Mouse (Mus musculus) gastrocnemius, postnatal 4 days (tissue): ENCODE data around the gene Nap1l4. TPM values are rescaled to one million over a fixed set of nuclear protein-coding genes. Genes with fewer than 3 reads are reported as not detected.

Source experiments
- DNase-seq, 2 experiments: peaks; one replicate each; pipeline ENCODE4 v3.0.0; 2021 to 2022; ENCODE audit warnings: low spot score in 2 of 2, mixed read lengths in 2 of 2
- microRNA-seq: library from miRNA; unstranded; fragments of <30 nt; microRNA quantifications from one replicate; pipeline ENCODE4 v1.2.0, GENCODE M21; 2021
- total RNA-seq, 2 experiments: library from RNA; stranded (reverse); gene quantifications; 2 replicates each; pipeline ENCODE4 v1.2.3; 2021

Gene Nap1l4
- total RNA-seq, 2 experiments from 2014 or later = 160 to 164 TPM

- no peak for DNase-seq
These were observed 67.0 kb downstream of the Nap1l4 start for GRCm38 (mm10) chr7:143481806-143482387.

DNA sequence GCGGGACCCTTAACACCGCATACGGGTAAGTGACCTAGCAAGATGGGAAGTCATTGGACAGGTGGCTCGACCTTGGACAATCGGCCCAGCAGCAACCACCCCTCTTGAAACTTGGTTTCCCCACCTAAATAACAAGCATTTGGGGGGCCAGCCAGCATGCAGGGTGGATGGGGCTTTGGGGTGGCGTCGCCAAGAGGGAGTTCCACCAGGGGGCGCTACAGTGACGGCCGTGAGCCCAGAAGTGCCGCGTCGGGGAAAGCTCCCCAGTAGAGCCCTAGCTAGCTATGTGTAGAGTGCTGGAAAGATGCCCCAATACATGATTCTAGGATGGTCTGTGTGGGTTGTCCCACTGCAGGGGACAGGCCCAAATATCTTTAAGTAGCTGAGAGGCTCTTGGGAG, 68.4 kb downstream of the Nap1l4 start:
- DNase-seq = peak; percentile 60 to 70

DNA sequence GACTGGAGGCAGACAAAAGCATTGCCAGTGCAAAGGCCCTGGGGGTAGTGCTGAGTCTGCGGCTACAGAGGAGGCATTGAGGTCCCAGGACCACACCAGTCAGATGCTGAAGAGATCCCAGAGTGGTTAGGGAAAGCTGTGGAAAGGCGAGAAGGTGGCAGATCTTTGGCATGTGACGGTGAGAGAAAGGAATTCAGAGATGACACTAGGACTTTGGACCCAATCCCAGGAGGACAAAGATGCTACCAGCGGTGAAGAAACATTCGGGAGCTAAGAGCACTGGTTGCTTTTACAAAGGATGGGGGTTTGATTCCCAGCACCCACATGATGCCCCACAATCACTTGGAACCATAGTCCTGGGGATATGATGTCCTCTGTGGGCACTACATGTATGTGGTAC, 71.1 kb downstream of the Nap1l4 start:
- DNase-seq = no peak

DNA sequence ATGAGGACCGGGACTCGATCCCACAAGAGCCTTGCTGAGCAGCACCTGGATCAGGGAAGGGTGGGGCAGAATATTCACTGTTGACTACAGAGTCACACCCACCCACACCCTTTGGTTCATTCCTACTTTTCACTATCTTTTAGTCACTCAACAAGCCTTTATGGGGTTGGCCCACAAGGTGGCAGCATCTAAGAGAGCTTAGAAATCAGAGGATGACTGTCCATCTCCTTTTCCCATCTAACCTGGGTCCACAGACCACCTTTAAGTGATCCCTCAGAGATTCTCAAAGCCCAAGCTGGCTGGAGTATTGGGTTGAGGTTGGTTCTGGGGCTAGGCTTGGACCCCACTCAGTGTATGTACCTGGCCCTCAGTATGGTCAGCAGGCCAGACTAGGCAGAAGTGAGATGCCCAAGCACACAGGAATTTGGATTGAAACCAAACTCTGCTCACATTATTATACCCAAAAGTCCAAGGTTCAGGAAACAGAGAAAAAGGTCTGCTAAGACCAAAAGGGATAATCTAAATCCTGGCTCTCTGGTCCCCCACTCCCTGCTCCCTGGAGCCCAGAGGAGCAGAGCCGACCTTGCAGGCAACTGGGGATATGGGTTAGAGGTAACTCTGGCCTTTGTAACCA, 72.1 kb downstream of the Nap1l4 start:
- DNase-seq = no peak

DNA sequence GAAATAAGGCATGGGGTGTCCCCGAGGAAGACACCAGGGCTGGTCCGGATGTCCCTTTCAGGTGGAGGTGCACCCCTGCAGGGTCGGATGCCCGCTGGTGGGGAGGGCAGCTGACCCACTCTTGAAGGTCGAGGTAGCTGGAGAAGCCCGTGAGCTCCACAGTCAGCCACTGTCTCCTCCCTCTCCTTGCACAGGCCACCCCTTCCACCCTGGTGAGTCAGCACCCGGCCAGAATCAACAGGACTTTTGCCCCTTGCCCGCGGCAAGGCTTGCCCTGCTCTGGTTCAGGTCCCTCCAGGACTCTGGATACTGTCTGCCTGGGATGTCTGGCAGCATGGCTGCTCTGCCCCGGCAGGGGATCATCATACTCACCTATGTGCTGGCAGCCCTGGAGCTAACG, 73.0 kb downstream of the Nap1l4 start:
- no peak for DNase-seq

DNA sequence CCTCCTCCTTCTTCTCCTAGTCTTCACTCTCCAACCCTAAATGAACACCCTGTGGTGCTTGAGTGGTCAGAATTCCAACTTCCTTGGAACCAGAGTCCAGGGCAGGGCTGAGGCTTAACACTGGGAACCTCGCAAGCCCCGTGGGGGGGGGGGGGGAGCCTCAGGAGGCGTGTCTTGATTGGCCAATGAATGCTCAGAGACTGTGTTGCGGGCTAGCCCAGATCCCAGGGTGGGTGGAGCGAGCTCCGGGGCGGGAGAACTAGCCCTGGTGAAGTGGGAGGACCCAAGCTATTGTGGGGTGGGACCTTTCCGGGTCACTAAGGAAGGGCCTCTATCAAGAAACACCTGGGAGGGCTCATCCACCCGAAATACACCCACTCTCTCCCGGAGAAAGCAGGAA, 74.1 kb downstream of the Nap1l4 start:
- no peak for DNase-seq

DNA sequence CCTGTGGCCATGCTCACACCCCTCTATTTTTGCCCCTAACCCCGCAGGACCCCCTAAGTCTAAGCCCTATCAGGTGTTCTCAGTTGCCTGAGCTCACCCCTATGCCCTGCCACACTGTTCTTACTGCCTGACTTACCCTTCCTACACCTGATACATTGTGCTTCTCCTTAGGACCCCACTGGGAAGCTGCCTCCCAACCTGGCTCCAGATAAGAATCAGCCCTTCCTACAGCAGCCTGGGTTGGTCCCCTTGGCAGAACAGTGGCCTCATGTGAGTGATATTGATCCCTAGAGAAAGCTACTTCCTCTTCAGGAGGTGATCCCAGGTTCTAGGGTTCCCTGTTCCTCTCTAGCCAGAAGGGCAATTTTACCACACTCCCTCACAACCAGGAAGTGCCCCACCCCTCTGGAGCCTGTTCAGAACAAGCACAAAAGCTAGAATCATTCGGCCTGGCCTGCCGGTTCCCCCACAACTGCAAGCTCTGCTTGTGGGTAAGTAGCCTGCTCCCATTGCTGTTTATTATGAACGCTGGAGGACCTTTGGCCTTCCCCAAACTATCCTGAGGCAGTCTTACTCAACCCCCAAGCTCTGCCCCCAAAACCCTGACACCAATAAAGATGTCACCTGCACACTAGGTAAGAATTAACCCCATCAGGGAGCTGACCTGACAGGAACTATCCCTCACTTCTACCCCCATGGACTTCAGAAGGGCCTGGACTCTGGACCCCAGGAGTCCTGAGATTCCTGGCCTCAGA, 75.4 kb downstream of the Nap1l4 start, which contains the start of gene Slc22a18:
Slc22a18 (plus strand) TSS at position 390 of the 755 bp plus-strand sequence.
- no peak for DNase-seq

GRCm38 (mm10) chr7:143469946-143470345, 79.0 kb downstream of the Nap1l4 start:
- peak; percentile 63 to 85 for DNase-seq

GRCm38 (mm10) chr7:143467714-143468113, 81.2 kb downstream of the Nap1l4 start:
- DNase-seq = no peak

DNA sequence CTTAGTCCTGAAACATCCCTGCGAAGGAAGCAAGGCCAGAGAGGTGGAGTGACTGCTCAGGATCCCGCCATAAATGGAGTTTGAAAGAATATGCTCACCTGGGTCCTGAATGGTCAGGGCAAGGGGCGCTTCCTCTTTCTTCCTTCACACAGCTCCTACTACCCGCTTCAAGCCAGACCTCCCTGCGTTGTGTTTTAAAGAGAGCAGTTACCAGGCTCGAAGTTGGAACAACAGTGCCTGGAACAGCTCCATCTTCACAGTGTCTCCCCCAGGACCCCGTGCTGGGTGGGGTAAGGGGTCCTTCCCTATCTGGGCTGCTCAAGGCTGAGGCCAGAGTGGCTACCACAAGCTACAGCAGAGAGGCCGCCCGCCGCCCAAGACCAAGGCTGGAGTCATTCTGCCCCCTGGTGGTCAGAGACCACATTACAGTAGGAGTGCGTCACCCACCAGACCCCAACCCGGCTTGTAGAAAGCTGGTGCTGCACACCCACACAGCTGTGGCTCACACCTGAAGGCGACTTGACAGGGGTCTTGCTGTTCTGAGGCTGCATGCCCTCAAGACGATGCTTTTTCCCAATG, 82.7 kb downstream of the Nap1l4 start:
- peak; percentile 84 to 87 for DNase-seq

DNA sequence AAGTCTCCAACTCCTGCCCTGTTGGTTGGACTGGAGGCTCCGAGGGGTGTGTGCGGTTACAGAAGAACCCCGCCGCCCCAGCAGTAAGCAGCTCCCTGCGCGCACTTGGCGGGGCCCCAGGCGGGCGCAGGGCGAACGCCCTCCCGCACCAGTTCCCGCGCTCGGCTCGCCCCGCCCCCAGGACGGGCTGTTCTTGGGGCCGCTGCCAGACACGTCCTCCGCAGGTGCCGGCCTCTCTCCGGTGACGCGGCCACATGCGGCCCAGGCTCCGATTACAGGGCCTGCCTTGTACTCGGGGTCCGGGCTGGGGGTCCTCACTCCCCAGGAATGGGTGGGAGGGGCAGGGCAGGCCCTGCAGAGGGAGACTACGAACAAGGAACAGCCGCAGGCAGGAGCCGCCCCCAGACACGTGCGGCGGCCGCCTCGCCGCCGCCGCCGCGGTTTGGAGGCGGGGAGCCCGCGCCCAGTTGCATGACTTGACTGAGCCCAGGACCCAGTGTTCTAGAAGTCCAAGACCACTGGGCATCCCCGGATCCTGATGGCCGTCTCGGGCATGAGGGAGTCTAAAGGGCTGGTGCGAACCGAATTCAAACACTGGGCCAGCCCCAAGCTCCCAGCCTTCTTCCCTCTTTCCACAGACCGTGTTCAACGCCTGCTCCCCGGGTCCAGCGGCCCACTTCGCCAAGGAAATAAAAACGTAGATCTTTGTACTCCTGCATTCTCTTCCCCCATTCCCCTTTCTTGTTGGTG, 83.9 kb downstream of the Nap1l4 start:
- peak; percentile 49 to 71 for DNase-seq

DNA sequence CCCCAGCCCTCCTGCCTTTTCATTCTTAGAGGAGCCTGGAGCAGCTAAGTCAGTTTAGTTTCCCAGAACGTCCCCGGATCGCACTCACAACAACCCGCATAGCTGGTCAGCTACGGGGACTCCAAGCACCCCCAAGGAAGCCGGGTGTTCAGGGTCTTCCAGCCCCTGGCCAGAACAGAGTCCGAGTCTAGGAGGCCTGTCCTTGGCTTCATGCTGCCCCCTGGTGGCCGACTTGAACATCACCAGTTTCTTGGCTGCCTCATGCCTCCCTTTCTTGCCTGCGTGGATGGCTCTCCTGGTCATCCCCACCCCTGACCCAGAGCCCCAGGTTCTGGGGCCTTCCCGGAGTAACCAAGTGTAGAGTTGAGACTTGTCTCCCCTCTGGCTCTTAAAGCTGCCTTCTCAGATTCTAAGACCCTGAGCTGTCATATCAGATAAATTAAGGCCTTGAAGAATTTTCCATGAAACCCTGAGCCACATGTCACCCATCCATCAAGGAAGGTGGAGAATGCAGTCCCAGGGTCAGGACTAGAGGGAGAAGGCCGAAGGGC, 85.0 kb downstream of the Nap1l4 start:
- DNase-seq = peak; percentile 71 to 84

Small RNA genes within 50 kb of the gene (microRNA-seq; reads per million reads assigned to microRNA genes)
- not detected for gene Mir7064

Other genes starting within 250 kb of the Nap1l4 start
- 1,000 to 10,000 TPM; 1,832 to 1,854 TPM for gene Cdkn1c, start 88.1 kb downstream of the Nap1l4 start, total RNA-seq
- gene Slc22a18, start 75.4 kb downstream of the Nap1l4 start, total RNA-seq = under 1 TPM; 0.44 to 0.86 TPM
- gene Phlda2, start 46.0 kb downstream of the Nap1l4 start, total RNA-seq = not detected
- 10 to 100 TPM; 45.7 to 48.3 TPM for gene Cars, start 51.0 kb upstream of the Nap1l4 start, total RNA-seq
- gene Tnfrsf26, start 79.6 kb upstream of the Nap1l4 start, total RNA-seq = under 1 TPM; 0.49 to 0.75 TPM
- 1 to 10 TPM; 4.7 to 4.8 TPM for gene Tnfrsf22, start 100.6 kb upstream of the Nap1l4 start, total RNA-seq
- 1 to 10 TPM; 5.2 to 6.0 TPM for gene Tnfrsf23, start 136.8 kb upstream of the Nap1l4 start, total RNA-seq
- gene Osbpl5, start 207.9 kb upstream of the Nap1l4 start, total RNA-seq = 10 to 100 TPM; 57.0 to 58.7 TPM
- gene Mrgprg, start 217.9 kb upstream of the Nap1l4 start, total RNA-seq = not detected
- 1 to 10 TPM; 1.7 to 2.7 TPM for gene Mrgpre, start 235.4 kb upstream of the Nap1l4 start, total RNA-seq